20 mouse cellular contexts compared by ENCODE assay signal in genomic region chr16:20280238-20280637, GRCm38 (mm10). TPM values are rescaled to one million over a fixed set of nuclear protein-coding genes. Genes with fewer than 3 reads are reported as not detected.
DNase-seq lines count a peak whose midpoint lies in the region; ATAC-seq and TF ChIP-seq lines count a peak whose summit lies in the region.
"Had no signal": no experiment of that assay in that cellular context is flagged by ENCODE, and none has a peak within 500 bp of the region (broad histone marks: within the 10 kb centered on the region; RNA-seq: fewer than 3 reads in every experiment).

No protein-coding gene starts in this region.

- H3K27ac ChIP-seq in gastrocnemius, adult 2 months: peak overlapping the region; percentile 61
- H3K27ac ChIP-seq in ES-E14 (ENCODE audit: insufficient read depth, low read depth, low read length, poor library complexity, severe bottlenecking): no peak overlapping the region
- H3K27ac ChIP-seq: embryonic facial prominence, embryonic 15.5 days; forebrain, embryonic 15.5 days; heart, embryonic 13.5 days; hindbrain, embryonic 15.5 days had no signal

- H3K36me3 ChIP-seq in ES-E14 (ENCODE audit: control insufficient read depth, insufficient read depth, low read length, poor library complexity, severe bottlenecking): peaks cover 28% of the 10 kb centered on the region

- H3K9me3 ChIP-seq in ES-E14 (ENCODE audit: control insufficient read depth, insufficient read depth, low read depth, low read length): no peaks in the 10 kb centered on the region
- H3K9me3 ChIP-seq: embryonic facial prominence, embryonic 15.5 days; forebrain, embryonic 15.5 days; heart, embryonic 13.5 days; hindbrain, embryonic 15.5 days had no signal

- H3K4me3 ChIP-seq in gastrocnemius, adult 2 months: no peak overlapping the region
- H3K4me3 ChIP-seq in ES-E14 (ENCODE audit: insufficient read depth in 1 of 2, low read depth in 1 of 2, low read length in 2 of 2, poor library complexity in 1 of 2, severe bottlenecking in 1 of 2): no peak overlapping the region
- H3K4me3 ChIP-seq: embryonic facial prominence, embryonic 15.5 days; forebrain, embryonic 15.5 days; heart, embryonic 13.5 days; hindbrain, embryonic 15.5 days had no signal

- intact Hi-C loops in gastrocnemius, adult 2 months (cut with DNase I): no loop called here

- peak; percentile 49 for ATAC-seq in erythroblast, adult 5-6 weeks (replicated peaks; ENCODE audit: low FRiP score, poor library complexity, severe bottlenecking)
- ATAC-seq: activated CD4-positive, CD25-positive, alpha-beta regulatory T cell, adult 4 months; CD4-positive, CD25-positive, alpha-beta regulatory T cell, adult 4 months; forebrain, embryonic 15.5 days; Patski had no signal

- no peak for DNase-seq in gastrocnemius, adult 2 months
- DNase-seq in gastrocnemius, postnatal 4 days (ENCODE audit: low spot score in 2 of 2): no peak
- DNase-seq in layer of hippocampus, adult 9-11 months: peak; percentile 16
- DNase-seq in layer of hippocampus, postnatal 10 days (ENCODE audit: low spot score in 2 of 2): no peak
- DNase-seq in ES-E14 (ENCODE audit: low read depth, low spot score): no peak
- no peak for DNase-seq in embryo, embryonic 11 days
- DNase-seq: adrenal gland, postnatal 14 days; B cell, adult 2 months; cerebellum, adult 2 months; cerebellum, postnatal 10 days; gastrocnemius, postnatal 10 days; heart, postnatal 36 days had no signal

- in situ Hi-C loops in ES-E14 (cut with MboI; ENCODE audit: low sequenced_read_pairs in 2 of 2, unreplicated experiment in 2 of 2): no loop called here

- H3K4me1 ChIP-seq in ES-E14 (ENCODE audit: control insufficient read depth in 2 of 2, insufficient read depth in 2 of 2, low read length in 2 of 2, poor library complexity in 1 of 2): no peaks in the 10 kb centered on the region
- H3K4me1 ChIP-seq: embryonic facial prominence, embryonic 15.5 days; forebrain, embryonic 15.5 days; hindbrain, embryonic 15.5 days had no signal

- H3K9ac ChIP-seq in ES-E14 (ENCODE audit: insufficient read depth, low read depth, low read length, poor library complexity, severe bottlenecking): no peak overlapping the region
- H3K9ac ChIP-seq: embryonic facial prominence, embryonic 15.5 days; forebrain, embryonic 15.5 days; heart, embryonic 13.5 days; hindbrain, embryonic 15.5 days had no signal

- no peak for TF ChIP-seq CTCF in gastrocnemius, adult 2 months (IDR thresholded peaks at IDR 0.05)

TF ChIP-seq in ES-E14, 5 proteins besides CTCF, POLR2A, EP300 and RAD21:
- TF ChIP-seq ZNF384 (IDR thresholded peaks at IDR 0.05; ENCODE audit: low read depth, low read length) (no peak), MAFK (IDR thresholded peaks at IDR 0.05; ENCODE audit: insufficient read depth, low read depth, low read length) (peak; percentile 64)

RNA-seq across cellular contexts. Expression of gene Parl, which starts 21.9 kb away (rescaled TPM):
- 10 to 100 TPM; 60.9 to 69.8 TPM for total RNA-seq in gastrocnemius, adult 2 months (2021)
- total RNA-seq in gastrocnemius, postnatal 4 days (2021): 10 to 100 TPM; 75.2 to 85.9 TPM
- total RNA-seq in layer of hippocampus, postnatal 10 days (2021): 10 to 100 TPM; 66.1 to 71.4 TPM
- 118 and 120 TPM in 2 replicates for total RNA-seq in ES-E14 (2012; rRNA removed)
- 31.3 and 47.3 TPM in 2 replicates for total RNA-seq in erythroblast, adult 5-6 weeks (2015; ENCODE audit: low replicate concordance)
- 7.1 and 30.9 TPM in 2 replicates for total RNA-seq in erythroblast, adult 5-6 weeks (2017; ENCODE audit: low replicate concordance)

RNA-seq across cellular contexts. Expression of gene Map6d1, which starts 39.1 kb away (rescaled TPM):
- under 1 TPM; 0.26 to 0.78 TPM for total RNA-seq in gastrocnemius, adult 2 months (2021)
- 1 to 10 TPM; 1.7 to 1.9 TPM for total RNA-seq in gastrocnemius, postnatal 4 days (2021)
- total RNA-seq in layer of hippocampus, postnatal 10 days (2021): 10 to 100 TPM; 15.9 to 16.6 TPM
- 0.58 and 0.62 TPM in 2 replicates for total RNA-seq in ES-E14 (2012; rRNA removed)
- not detected in 2 replicates for total RNA-seq in erythroblast, adult 5-6 weeks (2015; ENCODE audit: low replicate concordance)
- not detected in 2 replicates for total RNA-seq in erythroblast, adult 5-6 weeks (2017; ENCODE audit: low replicate concordance)

RNA-seq across cellular contexts. Expression of gene Cyp2ab1, which starts 45.0 kb away (rescaled TPM):
- 1 to 10 TPM in 1 of 2 experiments, under 1 TPM in 1; 0.18 to 1.0 TPM for total RNA-seq in gastrocnemius, adult 2 months (2021)
- under 1 TPM in 1 of 2 experiments, not detected in 1; 0.34 TPM for total RNA-seq in gastrocnemius, postnatal 4 days (2021)
- not detected for total RNA-seq in layer of hippocampus, postnatal 10 days (2021)
- total RNA-seq in ES-E14 (2012; rRNA removed): 0.36 and 0.79 TPM in 2 replicates
- total RNA-seq in erythroblast, adult 5-6 weeks (2015; ENCODE audit: low replicate concordance): 1.3 TPM in 1 of 2 replicates, not detected in the other
- total RNA-seq in erythroblast, adult 5-6 weeks (2017; ENCODE audit: low replicate concordance): 0.77 and 1.5 TPM in 2 replicates
- total RNA-seq: gastrocnemius, postnatal 10 days had no signal

Comparison
In these comparisons a context has a peak if more than half of its experiments do, and no peak if none do; other contexts are left out.
1. RNA of gene Map6d1, which starts 39.1 kb away (total RNA-seq): 15.9 to 16.6 TPM in layer of hippocampus, postnatal 10 days; 1.7 to 1.9 TPM in gastrocnemius, postnatal 4 days, 0.26 to 0.78 TPM in gastrocnemius, adult 2 months, 0.58 to 0.62 TPM in ES-E14 and not detected in erythroblast, adult 5-6 weeks; every median in the first group is over 4 times any median in the second.